Mouse (Mus musculus): ENCODE data around the gene Rcc2. TPM values are rescaled to one million over a fixed set of nuclear protein-coding genes. Genes with fewer than 3 reads are reported as not detected.

Rcc2 gene
- polyA plus RNA-seq, 1 experiment from 2014 or later: 16.1 TPM

DNA sequence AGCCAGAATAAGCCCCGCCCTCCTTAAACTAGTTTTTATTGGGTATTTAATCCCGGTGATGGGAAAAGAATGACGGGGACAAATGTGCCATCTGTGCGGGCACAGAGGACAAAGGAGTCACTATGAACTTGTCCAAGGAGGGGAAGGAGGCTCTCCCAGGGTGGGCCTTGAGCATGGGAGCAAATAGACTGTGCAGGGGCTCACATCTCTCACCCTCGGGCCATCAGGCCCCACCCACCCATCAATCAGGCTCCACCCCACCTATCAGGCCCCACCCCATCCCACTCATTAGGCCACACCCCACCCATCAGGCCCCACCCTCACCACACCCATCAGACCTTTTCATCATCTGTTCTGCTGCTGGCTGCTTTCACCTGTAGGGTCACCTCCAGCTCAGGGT lies 68.6 kb downstream of the Rcc2 start:
- Histone ChIP-seq H3K4me1 (ENCODE audit: control insufficient read depth in 2 of 2, insufficient read depth in 2 of 2, low read length in 2 of 2) (peaks cover 0 to 2% of the 10 kb centered on the region in 2 experiments; a peak in 1 of 4 replicates), H3K4me3 (ENCODE audit: control insufficient read depth in 1 of 2, insufficient read depth in 1 of 2, low read depth in 1 of 2, low read length in 2 of 2) (no peak overlapping the region), H3K9ac (ENCODE audit: low read length) (no peak overlapping the region), H3K9me3 (ENCODE audit: control insufficient read depth, low read length) (no peaks in the 10 kb centered on the region), H3K36me3 (ENCODE audit: control insufficient read depth, insufficient read depth, low read length) (no peaks in the 10 kb centered on the region), H3K27ac (replicated peaks in 1 of 2; ENCODE audit: control insufficient read depth in 1 of 2, insufficient read depth in 1 of 2, low read depth in 2 of 2, low read length in 2 of 2) (no peak overlapping the region), H3K4me2 (ENCODE audit: low read length) (no peak overlapping the region), H3K27me3 (ENCODE audit: control insufficient read depth, insufficient read depth, low read length) (no peaks in the 10 kb centered on the region)
- no peak for ATAC-seq (ENCODE audit: insufficient number of reproducible peaks, insufficient read depth, low FRiP score, low read depth)
- WGBS: 76% methylated on average over 5 of the region's 5 CpGs

DNA sequence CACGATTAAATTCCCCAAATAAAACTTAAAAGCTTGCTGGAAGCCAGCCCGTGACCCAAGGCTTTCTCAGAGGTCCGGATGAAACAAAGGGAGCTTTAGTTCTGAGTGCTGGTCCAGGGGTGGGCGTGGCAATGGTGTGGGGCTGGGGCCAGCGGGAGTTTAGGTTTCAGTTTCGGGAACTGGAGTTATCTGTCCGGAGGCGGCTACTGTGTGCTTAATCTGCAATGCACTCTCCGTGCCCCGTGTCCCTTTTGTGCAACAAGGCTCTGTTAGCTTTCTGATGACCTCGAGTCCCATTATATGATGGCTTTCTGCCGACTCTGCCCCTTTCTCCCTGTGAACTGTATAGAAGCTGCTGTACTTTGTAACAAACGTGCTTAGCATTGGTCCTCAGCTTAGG lies 70.1 kb downstream of the Rcc2 start:
- Histone ChIP-seq H3K9me3 (ENCODE audit: control insufficient read depth, low read length) (no peaks in the 10 kb centered on the region), H3K4me3 (ENCODE audit: control insufficient read depth in 1 of 2, insufficient read depth in 1 of 2, low read depth in 1 of 2, low read length in 2 of 2) (peak overlapping the region; percentile 40 to 52), H3K27ac (replicated peaks in 1 of 2; ENCODE audit: control insufficient read depth in 1 of 2, insufficient read depth in 1 of 2, low read depth in 2 of 2, low read length in 2 of 2) (peak overlapping the region; percentile 63 to 66), H3K4me1 (ENCODE audit: control insufficient read depth in 2 of 2, insufficient read depth in 2 of 2, low read length in 2 of 2) (peaks cover 0 to 2% of the 10 kb centered on the region in 2 experiments; a peak in 1 of 4 replicates), H3K27me3 (ENCODE audit: control insufficient read depth, insufficient read depth, low read length) (no peaks in the 10 kb centered on the region), H3K9ac (ENCODE audit: low read length) (peak overlapping the region; percentile 66), H3K36me3 (ENCODE audit: control insufficient read depth, insufficient read depth, low read length) (no peaks in the 10 kb centered on the region), H3K4me2 (ENCODE audit: low read length) (peak overlapping the region; percentile 69)
- no peak for ATAC-seq (ENCODE audit: insufficient number of reproducible peaks, insufficient read depth, low FRiP score, low read depth)
- WGBS: 7% methylated on average over 13 of the region's 13 CpGs

DNA sequence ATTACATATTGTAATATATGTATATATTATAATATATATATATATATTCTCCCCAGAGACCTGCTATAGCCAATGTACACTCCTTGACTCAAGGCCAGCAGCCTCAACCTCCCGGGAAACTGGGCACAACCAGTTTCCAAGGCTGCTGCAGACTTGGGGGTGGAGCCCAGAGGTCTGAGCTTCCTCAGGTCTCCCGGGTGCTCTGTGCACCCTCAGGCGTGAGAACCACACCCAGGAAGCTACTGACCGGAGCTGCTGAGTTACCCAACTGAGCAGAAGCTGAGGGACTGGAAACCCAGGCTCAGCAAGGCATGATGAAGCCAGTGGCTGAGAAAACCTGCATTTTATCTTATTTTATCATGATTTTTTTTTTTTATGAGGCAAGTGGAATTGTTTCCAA lies 70.8 kb downstream of the Rcc2 start:
- H3K4me3 ChIP-seq (ENCODE audit: control insufficient read depth in 1 of 2, insufficient read depth in 1 of 2, low read depth in 1 of 2, low read length in 2 of 2): no peak overlapping the region
- peaks cover 0 to 2% of the 10 kb centered on the region in 2 experiments; a peak in 1 of 4 replicates for H3K4me1 ChIP-seq (ENCODE audit: control insufficient read depth in 2 of 2, insufficient read depth in 2 of 2, low read length in 2 of 2)
- H3K9ac ChIP-seq (ENCODE audit: low read length): no peak overlapping the region
- H3K4me2 ChIP-seq (ENCODE audit: low read length): no peak overlapping the region
- 39% methylated on average over 4 of the region's 4 CpGs for WGBS
- no peaks in the 10 kb centered on the region for H3K9me3 ChIP-seq (ENCODE audit: control insufficient read depth, low read length)
- no peak overlapping the region for H3K27ac ChIP-seq (replicated peaks in 1 of 2; ENCODE audit: control insufficient read depth in 1 of 2, insufficient read depth in 1 of 2, low read depth in 2 of 2, low read length in 2 of 2)
- no peaks in the 10 kb centered on the region for H3K27me3 ChIP-seq (ENCODE audit: control insufficient read depth, insufficient read depth, low read length)
- H3K36me3 ChIP-seq (ENCODE audit: control insufficient read depth, insufficient read depth, low read length): no peaks in the 10 kb centered on the region
- no peak for ATAC-seq (ENCODE audit: insufficient number of reproducible peaks, insufficient read depth, low FRiP score, low read depth)

Small RNA genes lying within 50 kb of the gene (microRNA-seq; reads per million reads assigned to microRNA genes)
- gene Gm23045 (not detected), gene Gm25951 (not detected)

Other genes starting within 250 kb of the Rcc2 start
- 14.2 and 15.9 TPM in 2 replicates for gene Arhgef10l, start 34.5 kb upstream of the Rcc2 start, polyA plus RNA-seq (2014; fragmentation: Nextera tagmentation; extraction: Ambion mirVana)
- not detected in 2 replicates for gene Padi6, start 42.1 kb downstream of the Rcc2 start, polyA plus RNA-seq (2014; fragmentation: Nextera tagmentation; extraction: Ambion mirVana)
- 1.9 and 2.1 TPM in 2 replicates for gene Padi4, start 73.7 kb downstream of the Rcc2 start, polyA plus RNA-seq (2014; fragmentation: Nextera tagmentation; extraction: Ambion mirVana)
- not detected in 2 replicates for gene Padi3, start 110.1 kb downstream of the Rcc2 start, polyA plus RNA-seq (2014; fragmentation: Nextera tagmentation; extraction: Ambion mirVana)
- gene Padi1, start 145.2 kb downstream of the Rcc2 start, polyA plus RNA-seq (2014; fragmentation: Nextera tagmentation; extraction: Ambion mirVana): 0.09 TPM in 1 of 2 replicates, not detected in the other
- 0.89 and 1.2 TPM in 2 replicates for gene Padi2, start 205.8 kb downstream of the Rcc2 start, polyA plus RNA-seq (2014; fragmentation: Nextera tagmentation; extraction: Ambion mirVana)

Measured in heart, embryonic 14.5 days (tissue).